Mouse (Mus musculus) frontal cortex, postnatal 14 days (tissue): ENCODE results near the gene Jsrp1.
"Not testable (repeated sequence)": the region's sequence is repeated elsewhere in the genome, so short reads cannot be mapped to it uniquely, and the experiment has no call there.

Source experiments
- DNase-seq, 2 experiments: peaks; one replicate each; pipeline ENCODE4 v3.0.0; 2022; ENCODE audit warnings: low spot score in 2 of 2

Gene Jsrp1

GRCm38 (mm10) chr10:80832818-80833217 lies 19.5 kb upstream of the Jsrp1 start:
- DNase-seq = no peak

- DNase-seq = no peak
These were observed 17.8 kb upstream of the Jsrp1 start for GRCm38 (mm10) chr10:80831136-80831535.

GRCm38 (mm10) chr10:80829359-80830278 lies 16.3 kb upstream of the Jsrp1 start:
- no peak for DNase-seq

GRCm38 (mm10) chr10:80828587-80828986 lies 15.3 kb upstream of the Jsrp1 start:
- DNase-seq = not testable (repeated sequence)

- no peak for DNase-seq
These were observed 14.6 kb upstream of the Jsrp1 start for GRCm38 (mm10) chr10:80827870-80828420.

GRCm38 (mm10) chr10:80827063-80827869 lies 14.0 kb upstream of the Jsrp1 start:
- DNase-seq = no peak

GRCm38 (mm10) chr10:80826151-80827062 lies 13.1 kb upstream of the Jsrp1 start, which contains the start of gene Oaz1:
Gene Oaz1 (plus strand): TSS chr10:80826656.
- DNase-seq = peak; percentile 99 to 100

GRCm38 (mm10) chr10:80824827-80825226 lies 11.5 kb upstream of the Jsrp1 start:
- no peak for DNase-seq

- no peak for DNase-seq
These were observed 10.7 kb upstream of the Jsrp1 start for GRCm38 (mm10) chr10:80823847-80824643.

GRCm38 (mm10) chr10:80823316-80823715 lies 10.0 kb upstream of the Jsrp1 start:
- no peak for DNase-seq

- no peak for DNase-seq
These were observed 9.2 kb upstream of the Jsrp1 start for GRCm38 (mm10) chr10:80822528-80822927.

- DNase-seq = no peak
These were observed 8.7 kb upstream of the Jsrp1 start for GRCm38 (mm10) chr10:80821991-80822390.

- DNase-seq = no peak
These were observed 6.1 kb upstream of the Jsrp1 start for GRCm38 (mm10) chr10:80819406-80819805.

GRCm38 (mm10) chr10:80818599-80819281 lies 5.4 kb upstream of the Jsrp1 start:
- DNase-seq = no peak

GRCm38 (mm10) chr10:80817955-80818354 lies 4.7 kb upstream of the Jsrp1 start:
- DNase-seq = not testable (repeated sequence)

- no peak for DNase-seq
These were observed 3.9 kb upstream of the Jsrp1 start for GRCm38 (mm10) chr10:80817164-80817563.

GRCm38 (mm10) chr10:80816303-80816702 lies 3.0 kb upstream of the Jsrp1 start:
- not testable (repeated sequence) for DNase-seq

- DNase-seq = no peak
These were observed 1.5 kb upstream of the Jsrp1 start for GRCm38 (mm10) chr10:80814800-80815199.

- no peak for DNase-seq
These were observed 782 bp downstream of the Jsrp1 start for GRCm38 (mm10) chr10:80812391-80813041.
